Mouse (Mus musculus) mouse embryonic stem cell (cell line): Measurements from ENCODE around the gene Csrp1.

Experiments
- in situ Hi-C, 2 experiments: fragments of 300-500 bp; cut with MboI; formaldehyde crosslinking; loops; 1 replicate in 1 of 2; 3 replicates in 1 of 2; pipeline ENCODE4 v1.14.3; 2019 to 2020; ENCODE audit warnings: low sequenced_read_pairs in 2 of 2, low pct_unique_long_range_greater_than_20kb in 1 of 2, mixed read lengths in 1 of 2; ENCODE audit not compliant: unreplicated experiment in 1 of 2

Gene Csrp1

DNA sequence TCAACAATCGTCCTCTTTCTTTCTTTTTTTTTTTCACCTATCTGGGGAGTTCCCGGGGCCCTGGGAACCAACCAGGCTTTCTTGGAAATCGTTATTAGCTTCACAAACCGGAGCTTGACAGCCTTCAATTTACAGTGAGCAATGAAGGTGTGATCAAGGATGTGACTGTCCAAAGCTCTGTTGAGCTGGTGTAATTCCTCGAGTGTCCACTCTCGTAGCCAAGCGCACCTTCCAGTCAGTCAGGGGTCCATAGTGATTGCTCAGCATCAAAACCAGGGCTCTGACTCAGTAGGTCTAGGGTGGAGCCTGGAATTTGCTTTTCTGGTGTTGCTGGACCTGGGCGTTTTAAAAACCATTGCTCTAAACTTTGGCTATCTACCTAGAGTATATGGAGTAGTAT lies 40.4 kb downstream of the Csrp1 start:
- in situ Hi-C loops: no loop called here

DNA sequence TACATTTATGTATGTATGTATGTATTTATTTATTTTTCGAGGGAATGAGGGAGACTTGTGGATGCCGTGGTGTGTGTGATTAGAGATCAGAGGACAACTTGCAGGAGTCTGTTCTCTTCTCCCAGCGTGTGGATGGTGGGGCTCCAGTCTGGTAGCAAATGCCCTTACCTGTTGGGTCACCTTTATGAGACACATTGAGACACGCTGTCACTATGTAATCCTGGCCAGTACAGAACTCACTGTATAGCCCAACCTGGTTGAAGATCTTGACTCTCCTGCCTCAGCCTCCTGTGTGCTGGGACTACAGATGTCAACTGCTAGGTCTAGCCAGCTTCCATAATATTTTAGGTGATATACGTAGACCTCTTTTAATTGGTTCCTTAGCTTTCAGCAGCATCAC lies 41.9 kb downstream of the Csrp1 start:
- in situ Hi-C loops: no loop called here

DNA sequence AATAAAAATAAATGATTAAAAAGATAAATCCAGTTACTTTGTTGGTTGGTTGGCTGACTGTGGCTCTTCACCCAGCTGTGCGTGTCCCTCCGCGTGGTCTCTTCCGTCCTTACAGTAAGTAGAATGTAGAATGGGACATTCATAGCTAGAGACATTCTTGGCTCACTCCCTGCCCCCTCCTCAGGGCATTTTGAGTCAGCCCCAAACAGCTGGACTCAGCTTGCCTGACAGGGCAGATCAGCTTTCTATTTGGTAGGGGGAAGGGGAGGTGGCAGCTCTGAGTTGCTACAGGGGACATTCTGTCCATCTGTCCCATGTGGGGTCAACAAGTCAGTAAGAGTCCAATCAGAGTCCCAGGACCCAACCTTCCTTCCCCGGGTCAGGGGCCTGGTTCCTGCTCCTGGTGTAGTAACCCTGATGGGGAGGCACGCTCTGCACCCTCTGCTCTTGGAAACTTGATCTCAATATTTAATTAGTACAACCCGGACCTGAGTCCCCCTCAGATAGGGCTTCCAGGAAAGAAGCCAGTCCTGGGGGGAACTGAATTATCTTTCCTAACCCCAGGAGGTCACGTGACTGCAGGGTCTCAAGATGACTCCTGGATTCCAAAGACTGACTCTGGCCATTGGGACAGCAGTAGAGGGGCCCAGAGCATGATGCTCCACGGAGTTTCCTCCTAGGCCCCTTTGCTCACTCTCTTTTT lies 43.8 kb downstream of the Csrp1 start:
- in situ Hi-C loops: no loop called here

DNA sequence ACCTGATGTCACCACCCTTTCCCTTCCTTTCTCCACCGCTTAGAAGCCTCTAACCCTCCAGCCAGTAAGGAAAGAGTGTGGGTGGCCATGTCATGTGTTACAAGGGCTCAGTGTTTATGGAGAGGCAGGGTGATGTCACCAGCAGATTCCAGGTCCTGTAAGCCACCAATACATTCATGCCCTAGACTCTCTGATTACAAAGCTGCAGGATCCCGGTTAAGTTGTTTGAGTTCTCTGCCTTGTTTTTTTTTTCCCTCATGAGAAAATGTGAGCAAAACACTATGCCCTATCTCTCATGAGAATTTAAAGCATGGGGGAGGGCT lies 44.3 kb downstream of the Csrp1 start:
- in situ Hi-C loops: no loop called here

DNA sequence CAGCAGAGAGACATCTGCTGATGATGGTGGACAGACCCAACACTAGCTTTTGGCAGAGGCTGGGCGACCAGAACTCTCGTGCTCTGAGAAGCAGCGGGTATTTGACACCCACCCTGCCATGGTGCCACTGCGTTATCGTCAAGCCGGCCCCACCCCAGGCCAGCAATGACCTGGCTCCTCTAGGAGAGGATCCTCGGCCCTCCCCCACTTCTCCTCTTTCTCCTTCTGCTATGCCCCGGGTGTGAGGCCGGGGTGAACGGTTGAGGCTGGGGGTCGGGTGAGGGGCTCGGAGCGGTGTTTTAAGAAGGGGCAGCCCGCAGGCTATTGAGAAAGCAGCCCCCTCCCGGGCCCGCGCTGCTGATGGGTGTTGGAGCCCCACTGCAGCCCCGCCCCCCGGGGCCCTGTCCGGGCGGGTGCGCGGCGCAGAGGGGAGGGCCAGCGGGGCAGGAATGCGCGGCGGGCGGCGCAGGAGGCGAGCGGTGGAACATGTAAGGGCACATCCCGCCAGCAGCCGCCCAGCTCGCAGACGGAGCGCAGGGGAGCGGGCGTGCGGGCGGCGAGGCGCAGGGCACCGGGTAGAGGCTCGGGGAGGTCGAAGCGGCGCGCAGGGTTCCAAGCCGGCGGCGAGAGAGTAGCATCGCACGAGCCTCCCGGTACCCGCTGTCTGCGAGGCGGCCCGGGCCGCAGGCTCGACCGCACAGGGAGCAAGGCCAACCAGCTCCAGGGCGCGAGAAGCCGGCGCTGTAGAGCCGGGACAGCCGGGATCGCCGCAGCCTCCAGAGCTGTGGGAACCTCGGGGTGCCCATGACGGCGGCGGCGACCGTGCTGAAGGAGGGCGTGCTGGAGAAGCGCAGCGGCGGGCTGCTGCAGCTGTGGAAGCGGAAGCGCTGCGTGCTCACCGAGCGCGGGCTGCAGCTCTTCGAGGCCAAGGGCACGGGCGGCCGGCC lies 46.1 kb downstream of the Csrp1 start, which contains the start of gene Phlda3:
Gene Phlda3, plus strand, starts transcription at position 475 of the 947 bp plus-strand sequence.
- in situ Hi-C loops: no loop called here

DNA sequence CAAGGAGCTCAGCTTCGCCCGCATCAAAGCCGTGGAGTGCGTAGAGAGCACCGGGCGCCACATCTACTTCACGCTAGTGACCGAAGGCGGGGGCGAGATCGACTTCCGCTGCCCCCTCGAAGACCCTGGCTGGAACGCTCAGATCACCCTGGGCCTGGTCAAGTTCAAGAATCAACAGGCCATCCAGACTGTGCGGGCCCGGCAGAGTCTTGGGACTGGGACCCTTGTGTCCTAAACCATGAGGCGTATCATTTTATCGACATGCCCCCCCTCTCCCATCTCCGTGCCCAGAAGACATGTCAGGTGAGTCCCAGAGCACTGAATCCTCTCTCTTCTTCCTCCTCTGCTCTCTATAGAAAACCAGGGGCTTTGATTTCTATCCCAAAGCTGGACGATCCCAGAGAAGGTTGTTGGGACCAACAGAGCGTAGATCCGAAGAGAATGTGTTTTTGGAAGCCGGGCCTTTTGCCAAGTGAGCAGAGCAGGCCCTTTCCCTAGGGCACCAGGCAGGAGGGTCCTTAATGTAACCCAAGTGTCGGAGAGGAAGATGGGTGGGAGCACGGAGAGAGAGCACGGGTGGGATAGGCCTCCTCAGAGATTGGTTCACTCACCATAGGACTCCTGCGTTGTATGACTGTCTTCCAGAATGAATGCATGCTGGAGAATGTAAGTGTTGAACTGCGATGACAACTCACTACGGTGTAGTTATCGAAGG lies 46.9 kb downstream of the Csrp1 start:
- in situ Hi-C loops: no loop called here

DNA sequence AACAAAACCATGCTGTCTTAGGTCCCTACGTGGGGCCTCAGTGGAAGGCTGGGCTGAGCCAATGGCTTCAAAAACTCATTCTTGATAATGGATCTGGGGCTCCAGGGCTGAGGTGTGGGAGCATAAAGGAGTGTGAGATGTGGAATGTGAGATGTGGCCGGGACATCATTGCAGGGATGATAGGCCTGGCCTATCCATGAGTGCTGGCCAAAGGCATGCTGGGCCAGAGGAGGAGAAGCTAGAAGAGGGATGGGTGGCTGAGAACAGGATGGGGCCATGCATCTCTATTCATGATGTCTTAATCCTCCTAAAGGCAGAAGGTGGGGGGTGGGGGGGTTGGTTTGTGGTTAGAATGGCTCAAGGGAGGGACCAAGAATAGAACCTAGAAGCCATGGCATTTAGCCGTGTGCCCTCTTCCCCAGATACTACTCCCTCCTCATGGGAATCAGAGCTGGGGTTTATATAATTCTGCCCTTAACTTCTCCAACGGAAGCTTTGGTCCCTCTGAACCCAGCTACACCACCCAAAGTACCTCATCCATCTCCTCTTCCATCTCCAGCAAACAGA lies 47.5 kb downstream of the Csrp1 start:
- in situ Hi-C loops: no loop called here

DNA sequence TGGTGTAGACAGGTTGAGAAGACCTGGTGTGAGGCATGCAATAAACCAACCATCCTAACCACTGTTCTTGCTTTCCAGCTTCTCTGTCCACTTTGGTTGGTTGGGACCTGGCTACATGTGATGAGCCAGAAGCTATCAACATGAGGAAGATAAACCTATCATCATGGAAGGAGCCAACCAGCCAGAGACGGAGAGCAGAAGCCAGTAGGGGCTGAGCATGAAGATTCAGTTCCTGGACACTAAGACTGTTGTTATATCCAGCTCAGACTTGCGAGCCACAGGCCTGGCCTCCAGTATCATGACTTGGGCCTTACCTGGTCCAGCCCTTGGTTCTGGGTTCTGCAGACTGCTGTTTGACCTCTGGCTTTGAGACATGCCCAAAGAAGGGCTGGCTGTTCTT lies 48.5 kb downstream of the Csrp1 start:
- in situ Hi-C loops: no loop called here

DNA sequence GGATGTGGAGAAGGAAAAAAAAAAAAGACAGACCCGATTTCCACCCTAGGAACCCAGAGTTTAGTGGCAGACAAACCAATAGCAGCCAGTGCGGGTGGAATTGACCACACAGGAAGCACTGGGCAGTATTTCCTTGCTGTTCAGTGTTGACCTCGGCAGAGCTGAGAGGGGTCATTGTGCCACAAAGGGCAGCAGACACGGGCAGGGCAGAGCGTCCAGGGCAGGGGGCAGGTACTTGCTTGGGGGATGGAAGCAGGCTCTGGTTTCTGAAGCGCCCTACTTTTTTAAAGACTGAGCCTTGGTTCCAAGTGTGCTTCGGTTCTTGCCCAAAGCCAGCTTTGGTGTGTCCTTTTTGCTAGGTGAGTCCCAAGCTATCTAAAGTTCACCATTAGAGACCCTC lies 50.4 kb downstream of the Csrp1 start:
- in situ Hi-C loops: no loop called here

DNA sequence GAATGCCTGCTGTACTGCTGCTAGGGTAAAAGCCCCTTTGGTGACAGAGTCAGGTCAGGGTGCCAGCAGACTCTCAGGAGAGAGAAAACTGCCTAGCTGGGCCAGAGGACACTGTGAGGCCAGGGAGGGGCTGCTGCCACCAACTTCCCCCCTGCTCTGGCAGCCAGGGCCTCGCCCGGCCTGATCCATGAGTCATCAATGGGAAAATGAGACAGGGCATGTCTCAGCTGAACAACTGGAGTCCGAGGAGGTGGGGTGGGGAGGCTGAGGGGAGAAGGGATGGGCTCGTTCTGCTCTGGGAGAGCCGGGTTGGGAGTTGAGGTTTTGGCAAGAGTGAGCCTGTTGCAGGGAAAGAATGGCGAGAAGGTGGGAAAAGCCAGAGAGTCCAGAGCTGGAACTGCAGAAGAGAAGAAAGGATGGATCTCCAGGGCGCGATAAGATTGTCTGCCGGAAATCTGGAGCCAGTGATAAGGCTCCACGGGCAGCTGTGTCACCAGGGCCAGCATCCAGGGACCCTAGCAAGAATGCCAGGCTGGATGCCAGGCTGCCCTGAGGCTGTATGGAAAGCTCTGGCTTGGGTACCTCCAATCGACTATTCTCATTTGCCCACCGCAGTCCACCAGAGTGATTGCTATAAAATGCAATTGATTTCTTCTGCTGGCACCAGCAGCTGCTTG lies 51.2 kb downstream of the Csrp1 start:
- in situ Hi-C loops: no loop called here

DNA sequence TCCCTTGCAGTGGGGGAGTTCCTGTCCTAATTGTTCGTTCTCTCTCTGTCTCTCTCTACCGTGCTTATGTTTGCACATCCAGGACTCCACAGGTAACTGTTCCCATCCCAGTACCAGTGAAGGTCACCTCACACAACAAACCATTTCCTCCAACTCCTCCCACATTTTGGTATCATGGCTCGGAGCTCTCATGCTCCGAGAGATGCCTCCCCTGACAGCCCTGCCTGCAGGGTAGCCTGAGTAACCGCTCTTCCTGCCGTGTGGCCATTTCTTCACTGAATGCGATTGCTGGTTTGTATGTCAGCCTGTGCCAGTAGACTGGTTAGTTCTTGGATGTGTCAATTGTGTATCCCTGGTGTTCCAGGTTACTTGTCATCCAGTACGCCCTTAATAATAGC lies 51.7 kb downstream of the Csrp1 start:
- in situ Hi-C loops: no loop called here

DNA sequence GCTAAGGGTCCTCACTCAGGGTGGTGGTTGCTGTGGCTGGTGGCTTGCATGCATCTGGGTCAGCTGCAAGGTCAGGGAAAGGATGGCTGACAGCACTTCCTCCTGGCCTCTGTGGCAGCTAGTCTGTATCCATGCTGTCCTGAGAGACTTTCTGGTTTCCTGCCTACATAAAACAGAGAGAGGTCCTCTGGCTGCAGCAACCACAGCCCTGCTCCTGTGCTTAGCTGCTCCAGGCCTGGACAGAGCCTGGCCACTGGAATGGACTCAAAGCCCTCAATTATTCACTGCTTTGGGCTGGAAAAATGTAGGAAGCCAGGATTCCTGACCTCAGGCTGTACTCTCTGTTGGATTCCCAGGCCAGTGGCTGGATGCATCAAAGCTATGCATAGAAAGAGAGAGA lies 56.7 kb downstream of the Csrp1 start:
- in situ Hi-C loops: no loop called here

DNA sequence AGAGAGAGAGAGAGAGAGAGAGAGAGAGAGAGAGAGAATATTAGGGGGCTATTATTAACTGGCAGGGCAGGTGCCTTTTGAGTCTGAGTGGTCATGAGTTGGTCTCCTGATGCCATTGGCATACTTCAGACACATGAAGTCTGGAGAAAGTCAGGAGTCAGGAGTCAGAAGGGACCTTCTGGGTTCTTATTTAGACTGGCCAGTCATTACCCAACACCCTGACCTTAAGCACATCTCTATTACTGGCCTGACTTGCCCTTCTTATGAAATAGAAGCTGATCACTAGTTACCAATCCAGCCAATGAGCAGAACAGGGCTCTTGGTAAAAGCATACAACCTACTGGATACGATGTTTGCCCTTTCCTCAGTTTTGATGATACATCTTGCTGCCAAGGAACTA lies 57.2 kb downstream of the Csrp1 start:
- in situ Hi-C loops: no loop called here

DNA sequence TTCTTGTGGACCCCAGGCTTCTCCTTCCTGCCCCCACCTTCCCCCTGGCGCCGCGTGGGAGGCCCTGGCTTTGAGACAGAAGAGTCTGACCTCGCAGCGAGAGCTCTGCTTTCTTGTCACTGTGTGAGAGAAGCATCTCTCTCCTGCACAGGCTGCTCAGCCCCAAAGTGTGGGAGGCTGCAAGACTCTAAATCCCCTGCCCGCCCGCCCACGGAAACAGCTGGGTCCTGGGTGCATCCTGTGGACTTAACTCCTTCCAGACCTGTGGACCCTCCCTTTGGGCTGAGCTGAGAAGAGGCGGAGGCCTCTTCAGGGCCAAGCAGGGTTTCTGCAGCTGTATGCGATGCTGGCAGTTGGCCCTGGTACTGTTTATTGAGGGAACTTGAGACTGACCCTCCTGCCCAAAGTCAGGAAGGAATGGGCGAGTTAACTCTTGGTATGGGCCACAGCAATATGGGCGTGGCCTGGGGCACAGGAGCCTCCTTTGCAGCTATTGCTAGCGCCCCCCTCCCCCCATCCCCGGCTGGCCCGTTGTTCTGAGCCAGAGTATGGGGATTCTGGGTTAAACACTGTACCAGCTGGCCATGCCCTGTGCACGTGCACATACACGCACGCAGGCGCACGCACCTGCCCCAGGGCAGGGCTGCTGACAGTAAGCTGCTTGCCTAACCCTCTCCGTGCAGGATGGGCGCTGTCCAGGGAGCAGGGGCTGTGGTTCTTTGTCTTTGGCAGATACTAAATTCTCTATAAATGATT lies 59.1 kb downstream of the Csrp1 start, which contains the start of gene Tnni1:
Gene Tnni1, plus strand, starts transcription at position 655 of the 756 bp plus-strand sequence.
- in situ Hi-C loops: no loop called here

DNA sequence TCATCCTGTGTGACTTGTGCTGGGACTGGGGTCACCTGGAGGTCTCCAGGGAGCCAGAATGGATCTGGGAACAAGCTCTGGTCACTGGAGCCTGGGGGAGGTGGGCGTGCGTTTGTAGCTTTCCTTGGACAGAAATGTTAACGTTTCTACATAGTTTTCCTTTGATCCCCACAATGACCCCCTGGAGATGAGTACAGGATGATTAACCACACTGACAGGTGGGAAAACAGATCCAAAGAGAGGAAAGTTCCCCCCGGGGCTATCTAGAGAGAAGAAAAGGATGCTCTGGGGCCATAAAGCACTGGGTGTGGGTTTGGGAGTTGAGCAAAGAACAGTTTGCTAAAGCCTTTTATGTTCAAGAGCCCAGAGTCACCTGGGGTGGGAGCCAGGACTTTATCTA lies 60.8 kb downstream of the Csrp1 start:
- in situ Hi-C loops: no loop called here

DNA sequence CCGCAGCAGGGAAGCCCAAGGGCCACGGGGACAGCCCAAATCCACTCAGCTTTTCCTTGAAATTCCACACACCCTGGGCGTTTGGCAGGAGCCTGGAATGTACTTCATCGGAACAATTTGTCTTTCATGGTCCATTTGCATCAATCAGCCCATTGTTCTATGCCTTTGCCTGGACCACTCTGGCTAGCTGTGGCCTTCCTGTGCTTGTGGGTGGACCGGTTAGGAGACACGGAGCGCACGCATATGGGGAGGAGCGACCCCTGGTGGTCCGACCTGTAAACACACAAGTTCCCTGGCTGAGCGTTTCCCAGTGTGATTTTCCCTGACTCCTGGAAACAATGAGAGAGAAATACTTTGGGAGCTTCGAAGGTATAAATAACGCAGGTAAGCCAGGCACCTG lies 61.4 kb downstream of the Csrp1 start:
- in situ Hi-C loops: no loop called here

DNA sequence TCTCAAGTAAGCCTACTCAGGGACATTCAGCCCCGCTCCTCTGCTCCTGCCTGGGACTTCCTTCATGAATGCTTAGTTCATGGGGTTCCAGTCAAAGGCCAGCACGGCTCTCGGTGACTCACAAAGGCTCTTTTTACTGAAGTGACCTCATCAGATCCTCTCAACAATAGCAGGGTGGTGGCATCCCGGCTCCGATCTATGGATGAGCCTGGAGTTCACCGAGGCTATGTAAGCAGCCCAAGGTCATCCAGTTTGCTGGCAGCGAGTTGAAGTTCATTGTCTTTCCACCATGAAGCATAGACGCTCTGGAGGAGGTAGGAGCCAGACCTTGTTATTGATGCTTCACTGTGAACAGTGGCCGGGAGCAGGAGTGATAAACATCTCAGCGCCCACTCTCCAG lies 63.0 kb downstream of the Csrp1 start:
- in situ Hi-C loops: no loop called here

DNA sequence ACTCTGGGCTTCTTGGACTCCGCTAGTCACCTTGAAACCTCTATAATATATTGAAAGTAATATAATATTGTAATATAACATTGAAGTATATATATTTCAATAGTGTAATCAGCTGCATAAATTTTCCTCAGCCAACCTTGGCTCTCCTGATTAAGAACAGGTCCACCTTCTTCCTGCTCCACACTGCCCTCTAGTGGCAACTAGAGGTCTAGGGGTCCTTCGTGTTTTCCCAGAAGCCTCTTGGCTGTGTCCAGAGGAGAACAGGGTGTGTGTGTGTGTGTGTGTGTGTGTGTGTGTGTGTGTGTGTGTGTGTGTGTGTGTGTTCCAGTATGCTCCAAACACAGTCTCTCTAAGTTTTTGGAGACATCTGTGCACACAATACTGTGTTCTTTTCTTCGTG lies 67.9 kb downstream of the Csrp1 start:
- in situ Hi-C loops: loop anchor here in 1 of 2 experiments (5.0 kb wide), 2 partner anchors 35 to 65 kb away; partner anchors contain the start of gene Csrp1
